Mouse (Mus musculus): ENCODE data around the gene Dhx29.
A peak's percentile ranks its signal among the peaks of the same experiment; 100 is the strongest.

The Dhx29 gene

GRCm38 (mm10) chr13:112927287-112928001 lies at the start of gene Dhx29, which contains the start of gene Mtrex:
Gene Dhx29 (plus strand): TSS chr13:112927454.
Gene Mtrex (minus strand): TSS chr13:112927398.
- DNase-seq (ENCODE audit: low spot score in 2 of 2): peak; percentile 98 to 99

DNA sequence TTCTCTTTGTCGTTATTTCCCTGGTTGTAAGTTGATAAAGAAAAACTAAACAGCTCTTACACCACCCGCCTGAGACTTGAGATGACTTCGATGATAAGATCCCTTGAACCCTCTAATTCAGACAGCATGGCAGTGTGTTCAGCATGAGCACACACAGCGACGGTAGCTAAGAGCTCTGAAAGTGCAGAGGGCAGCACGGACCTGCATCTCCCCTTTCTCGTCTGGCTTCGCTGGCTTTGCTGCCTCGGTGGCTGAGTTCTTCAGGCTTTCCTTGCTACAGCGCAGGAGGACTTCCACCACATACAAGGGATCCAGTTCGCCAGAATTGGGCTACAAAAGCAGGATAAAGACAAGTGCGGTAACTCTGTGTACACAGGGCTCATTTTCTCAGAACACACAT lies 40.0 kb upstream of the Dhx29 start:
- DNase-seq (ENCODE audit: low spot score in 2 of 2): no peak

- DNase-seq (ENCODE audit: low spot score in 2 of 2): no peak
These were observed 25.1 kb upstream of the Dhx29 start for GRCm38 (mm10) chr13:112902176-112902575.

- DNase-seq (ENCODE audit: low spot score in 2 of 2): peak; percentile 18 to 60
These were observed 17.6 kb upstream of the Dhx29 start for GRCm38 (mm10) chr13:112909663-112910062.

DNA sequence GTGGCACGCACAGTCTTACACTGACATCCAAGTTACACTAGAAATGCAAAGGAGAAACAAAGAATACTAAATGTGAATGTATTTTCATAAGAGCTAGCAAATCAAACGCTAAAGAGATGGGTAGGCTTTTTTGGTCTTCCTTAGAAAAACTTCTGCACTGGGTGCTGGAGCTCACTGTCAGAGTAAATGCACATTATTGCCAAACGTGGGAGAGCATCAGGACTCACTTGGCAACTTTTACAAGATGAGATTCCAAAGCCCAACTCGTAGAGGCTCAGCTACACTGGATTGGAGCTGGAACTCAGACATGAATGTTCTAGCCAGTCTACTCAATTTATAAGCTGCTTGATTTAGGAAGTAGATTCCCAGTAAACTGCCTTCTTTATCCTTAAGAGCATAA lies 16.8 kb upstream of the Dhx29 start:
- DNase-seq (ENCODE audit: low spot score in 2 of 2): no peak

GRCm38 (mm10) chr13:112919141-112919865 lies 8.0 kb upstream of the Dhx29 start:
- DNase-seq (ENCODE audit: low spot score in 2 of 2): no peak

DNA sequence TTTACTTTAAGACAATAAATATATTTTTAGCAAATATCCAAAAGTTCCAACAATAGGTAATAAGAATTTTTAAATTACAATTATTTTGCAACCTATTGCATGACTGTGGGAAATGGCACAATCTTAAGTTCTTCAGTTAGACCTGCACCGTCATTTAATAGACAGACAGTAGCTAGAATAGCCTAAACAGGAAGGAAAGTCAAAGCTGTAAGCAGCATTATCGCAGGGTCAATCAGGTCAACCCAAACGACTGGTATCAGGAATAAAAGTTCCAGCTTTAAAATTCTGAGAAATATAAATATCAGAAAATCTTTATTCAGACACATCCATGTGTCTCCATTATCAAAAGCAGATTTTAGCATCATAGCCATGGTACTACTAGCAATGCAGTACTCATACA lies 6.3 kb upstream of the Dhx29 start:
- DNase-seq (ENCODE audit: low spot score in 2 of 2): no peak

GRCm38 (mm10) chr13:112925266-112925665 lies 2.0 kb upstream of the Dhx29 start:
- DNase-seq (ENCODE audit: low spot score in 2 of 2): no peak

DNA sequence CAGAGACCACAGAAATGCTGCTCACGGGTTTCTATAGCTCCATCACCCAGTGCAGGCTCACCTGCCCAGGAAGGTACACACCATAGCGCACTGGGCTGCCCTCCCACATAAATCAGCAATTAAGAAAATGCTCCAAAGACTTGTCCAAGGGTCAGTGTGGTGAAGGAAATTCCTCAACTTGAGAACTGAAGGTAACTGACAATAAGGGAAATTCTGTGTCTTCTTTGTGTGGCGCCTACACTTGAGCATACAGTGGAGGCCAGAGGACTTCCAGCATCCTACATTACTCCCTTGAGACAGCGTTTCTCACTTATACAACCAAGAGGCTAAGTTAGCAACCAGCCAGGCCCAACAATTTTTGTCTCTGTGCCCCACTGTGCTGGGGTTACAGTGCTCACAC lies 1.3 kb upstream of the Dhx29 start:
- no peak for DNase-seq (ENCODE audit: low spot score in 2 of 2)

GRCm38 (mm10) chr13:112926796-112927195 lies 458 bp upstream of the Dhx29 start:
- DNase-seq (ENCODE audit: low spot score in 2 of 2): peak; percentile 47 to 63

DNA sequence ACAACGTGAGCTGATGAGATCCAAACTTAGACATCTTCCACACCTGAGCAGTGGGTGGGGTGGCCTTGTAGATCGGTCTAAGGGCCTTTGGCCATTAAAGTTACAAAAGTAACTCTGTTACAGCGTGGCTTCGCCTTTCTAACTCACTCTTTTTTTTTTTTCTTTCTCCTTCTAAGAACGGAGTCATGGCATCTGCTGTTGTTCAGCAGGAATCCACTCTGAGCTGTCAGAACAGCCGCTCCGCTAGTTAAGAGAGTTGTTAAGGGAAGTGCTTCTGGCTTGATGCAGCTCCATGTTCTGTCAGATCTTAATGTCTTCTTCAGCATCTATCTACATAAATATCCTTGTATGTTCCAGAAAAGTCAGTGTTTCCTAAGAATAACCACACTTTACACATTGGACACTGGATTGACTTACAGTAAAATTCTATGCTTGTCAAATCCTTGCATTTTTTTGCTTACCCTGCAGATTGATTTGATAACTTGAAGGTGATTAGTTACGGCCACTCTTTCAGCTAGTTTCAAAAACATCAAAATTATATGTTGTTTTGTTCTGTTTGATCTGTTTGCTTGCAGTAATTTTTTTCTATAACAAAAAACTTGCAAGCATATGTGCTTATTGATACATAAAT lies 899 bp downstream of the Dhx29 start:
- DNase-seq (ENCODE audit: low spot score in 2 of 2): no peak

GRCm38 (mm10) chr13:112938130-112938529 lies 10.9 kb downstream of the Dhx29 start:
- DNase-seq (ENCODE audit: low spot score in 2 of 2): no peak

- DNase-seq (ENCODE audit: low spot score in 2 of 2): no peak
These were observed 14.7 kb downstream of the Dhx29 start for GRCm38 (mm10) chr13:112941879-112942330.

DNA sequence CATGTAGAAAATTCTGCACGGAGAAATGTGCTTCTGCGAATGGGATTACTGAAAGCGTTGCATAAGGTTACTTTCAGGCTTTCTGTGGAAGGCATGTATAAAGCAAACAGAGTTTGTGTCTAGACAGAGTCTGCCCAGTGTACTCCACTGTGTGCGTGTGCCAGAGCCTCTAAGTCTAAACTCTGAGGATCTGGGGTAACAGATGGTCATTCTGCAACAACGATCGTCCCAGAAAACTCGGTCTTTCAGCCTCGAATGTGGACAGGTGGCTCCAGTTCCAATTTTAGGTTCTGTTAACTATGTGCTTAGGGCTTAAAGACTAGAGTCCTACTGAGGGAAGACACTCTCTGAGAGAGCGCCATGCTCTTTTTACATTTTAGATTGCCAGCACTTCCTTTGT lies 18.1 kb downstream of the Dhx29 start:
- DNase-seq (ENCODE audit: low spot score in 2 of 2): no peak

GRCm38 (mm10) chr13:112945900-112946299 lies 18.6 kb downstream of the Dhx29 start:
- DNase-seq (ENCODE audit: low spot score in 2 of 2): no peak

DNA sequence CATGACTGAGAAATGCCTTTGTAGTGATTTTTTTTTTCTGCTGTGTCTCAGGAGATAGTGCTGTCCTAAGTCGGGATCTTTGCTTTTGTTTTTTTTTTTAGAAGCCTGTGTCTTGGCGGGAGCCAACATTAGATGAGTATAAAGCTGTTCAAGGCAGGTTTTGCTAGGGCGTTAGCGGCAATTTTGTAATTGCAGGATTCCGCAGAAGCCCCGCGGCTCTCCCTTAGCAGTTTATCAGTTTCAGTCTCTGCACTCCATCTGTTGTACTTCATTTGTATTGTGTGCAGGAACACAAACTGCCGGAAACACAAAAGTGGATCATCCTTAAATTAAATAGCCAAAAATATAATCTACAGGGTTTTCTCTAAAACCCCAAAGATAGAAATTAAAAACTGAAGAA lies 26.8 kb downstream of the Dhx29 start:
- DNase-seq (ENCODE audit: low spot score in 2 of 2): no peak

DNA sequence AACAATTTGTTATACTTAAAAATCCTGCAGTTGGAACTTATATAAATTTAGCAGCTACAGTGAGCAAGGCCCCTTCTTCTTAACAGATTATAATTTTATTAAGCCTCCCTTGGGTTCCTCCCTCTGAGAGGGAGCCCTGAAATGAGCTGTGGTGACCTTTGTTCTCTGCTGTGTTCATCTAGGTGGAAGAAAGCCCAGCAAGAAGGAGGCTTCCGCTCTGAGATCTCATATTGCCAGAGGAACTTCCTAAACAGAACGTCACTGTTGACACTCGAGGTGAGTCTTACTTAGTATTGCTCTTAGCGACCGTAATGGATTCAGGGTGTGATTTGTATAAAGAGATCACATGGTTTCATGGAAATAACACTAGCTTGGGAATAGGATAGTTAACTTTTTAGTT lies 35.8 kb downstream of the Dhx29 start:
- no peak for DNase-seq (ENCODE audit: low spot score in 2 of 2)

DNA sequence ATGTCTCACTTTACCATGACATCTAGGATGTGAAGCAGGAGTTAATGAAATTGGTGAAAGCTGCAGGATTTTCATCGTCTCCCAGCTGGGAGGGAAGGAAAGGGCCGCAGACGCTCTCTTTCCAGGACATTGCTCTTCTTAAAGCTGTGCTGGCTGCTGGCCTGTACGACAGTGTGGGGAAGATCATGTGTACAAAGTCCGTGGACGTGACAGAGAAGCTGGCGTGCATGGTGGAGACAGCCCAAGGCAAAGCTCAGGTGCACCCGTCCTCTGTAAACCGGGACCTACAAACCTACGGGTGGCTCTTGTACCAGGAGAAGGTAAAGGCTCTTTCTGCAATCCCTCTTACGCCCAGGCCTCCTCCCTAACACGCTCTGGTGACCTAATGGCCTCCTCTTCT lies 37.2 kb downstream of the Dhx29 start:
- no peak for DNase-seq (ENCODE audit: low spot score in 2 of 2)

DNA sequence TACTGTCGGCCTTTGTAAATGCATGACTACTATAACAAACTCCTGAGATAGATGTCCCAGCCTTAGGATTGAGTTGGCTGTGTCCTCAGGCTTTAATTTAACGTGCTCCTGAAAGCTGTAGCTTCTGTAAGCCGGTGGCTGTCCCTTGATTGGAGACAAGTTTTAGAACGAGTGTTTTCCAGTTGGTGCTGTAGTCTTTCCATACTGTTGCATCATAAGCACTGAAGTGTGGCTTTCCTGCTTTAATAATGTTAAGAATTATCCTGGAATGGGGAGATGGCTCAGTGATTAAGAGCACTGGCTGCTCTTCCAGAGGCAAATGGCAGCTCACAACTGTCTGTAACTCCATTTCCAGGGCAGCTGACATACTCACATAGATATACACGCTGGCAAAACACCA lies 40.0 kb downstream of the Dhx29 start:
- no peak for DNase-seq (ENCODE audit: low spot score in 2 of 2)

GRCm38 (mm10) chr13:112976720-112977119 lies 49.5 kb downstream of the Dhx29 start:
- DNase-seq (ENCODE audit: low spot score in 2 of 2): no peak

- no peak for DNase-seq (ENCODE audit: low spot score in 2 of 2)
These were observed 58.6 kb downstream of the Dhx29 start for GRCm38 (mm10) chr13:112985605-112986450.

GRCm38 (mm10) chr13:112986451-112986950 lies 59.2 kb downstream of the Dhx29 start:
- no peak for DNase-seq (ENCODE audit: low spot score in 2 of 2)

Measured in spleen, postnatal 10 days (tissue).